11 mouse cellular contexts compared by ENCODE assay signal in genomic region chr10:19277103-19277827, GRCm38 (mm10).
A peak's percentile ranks its signal among the peaks of the same experiment; 100 is the strongest.
DNase-seq lines count a peak whose midpoint lies in the region; ATAC-seq lines count a peak whose summit lies in the region.
"Had no signal": no experiment of that assay in that cellular context is flagged by ENCODE, and none has a peak within 500 bp of the region (broad histone marks: within the 10 kb centered on the region; RNA-seq: fewer than 3 reads in every experiment).

No protein-coding gene starts in this region.

- H3K9me3 ChIP-seq in hindbrain, embryonic 16.5 days (ENCODE audit: control insufficient read depth, low read length) = no peaks in the 10 kb centered on the region
- no peaks in the 10 kb centered on the region for H3K9me3 ChIP-seq in midbrain, embryonic 16.5 days (replicated peaks; ENCODE audit: control insufficient read depth, low read length, poor library complexity, severe bottlenecking)
- H3K9me3 ChIP-seq: heart, embryonic 15.5 days had no signal

- H3K9ac ChIP-seq in hindbrain, embryonic 16.5 days (ENCODE audit: low read depth, low read length) = no peak overlapping the region
- no peak overlapping the region for H3K9ac ChIP-seq in midbrain, embryonic 16.5 days (ENCODE audit: low read depth, low read length)
- H3K9ac ChIP-seq: heart, embryonic 15.5 days; liver, embryonic 14.5 days had no signal

- 21% methylated on average over 9 of the region's 9 CpGs for WGBS in hindbrain, embryonic 16.5 days
- WGBS in midbrain, embryonic 16.5 days = 20% methylated on average over 9 of the region's 9 CpGs

- H3K4me2 ChIP-seq in hindbrain, embryonic 16.5 days (ENCODE audit: low read length) = peak overlapping the region; percentile 10; the same call in 1 of the 2 replicates
- no peak overlapping the region for H3K4me2 ChIP-seq in midbrain, embryonic 16.5 days (ENCODE audit: low read length)
- H3K4me2 ChIP-seq: heart, embryonic 15.5 days had no signal

- no peaks in the 10 kb centered on the region for H3K36me3 ChIP-seq in hindbrain, embryonic 16.5 days (ENCODE audit: control insufficient read depth, insufficient read depth, low read length)
- no peaks in the 10 kb centered on the region for H3K36me3 ChIP-seq in midbrain, embryonic 16.5 days (ENCODE audit: control insufficient read depth, insufficient read depth, low read length)
- H3K36me3 ChIP-seq: heart, embryonic 15.5 days had no signal

- H3K4me3 ChIP-seq in hindbrain, embryonic 16.5 days (ENCODE audit: low read length) = no peak overlapping the region
- H3K4me3 ChIP-seq in midbrain, embryonic 16.5 days (ENCODE audit: low read depth, low read length) = no peak overlapping the region
- H3K4me3 ChIP-seq: heart, embryonic 15.5 days had no signal

- ATAC-seq in cerebellum, adult (ENCODE audit: insufficient number of reproducible peaks, low FRiP score, low TSS enrichment) = peak; percentile 52; the same call in 1 of the 2 replicates
- ATAC-seq in hindbrain, embryonic 16.5 days = peak; percentile 90
- peak; percentile 62 for ATAC-seq in midbrain, embryonic 16.5 days

- no peak for DNase-seq in cerebellum, adult 8-10 months
- peak; percentile 3 for DNase-seq in embryo, embryonic 9.5 days (ENCODE audit: extremely low spot score)
- DNase-seq in ovary, postnatal 36 days (ENCODE audit: low spot score) = no peak
- DNase-seq in urinary bladder, adult 18-20 months (ENCODE audit: low spot score in 2 of 2) = no peak
- DNase-seq in heart, adult 11 months = no peak
- DNase-seq: kidney, postnatal 14 days had no signal

- no peak overlapping the region for H3K27ac ChIP-seq in hindbrain, embryonic 16.5 days (ENCODE audit: low read depth, low read length)
- H3K27ac ChIP-seq in midbrain, embryonic 16.5 days (ENCODE audit: low read length) = no peak overlapping the region
- H3K27ac ChIP-seq: heart, embryonic 15.5 days; liver, embryonic 14.5 days had no signal

- no peaks in the 10 kb centered on the region for H3K4me1 ChIP-seq in hindbrain, embryonic 16.5 days (ENCODE audit: control insufficient read depth, insufficient read depth, low read depth, low read length)
- H3K4me1 ChIP-seq in midbrain, embryonic 16.5 days (ENCODE audit: control insufficient read depth, insufficient read depth, low read length) = no peaks in the 10 kb centered on the region; the same call in 1 of the 2 replicates
- H3K4me1 ChIP-seq: heart, embryonic 15.5 days had no signal

- H3K27me3 ChIP-seq in hindbrain, embryonic 16.5 days (replicated peaks; ENCODE audit: control insufficient read depth, insufficient read depth, low read length) = no peaks in the 10 kb centered on the region
- H3K27me3 ChIP-seq in midbrain, embryonic 16.5 days (ENCODE audit: control insufficient read depth, insufficient read depth, low read depth, low read length) = no peaks in the 10 kb centered on the region
- H3K27me3 ChIP-seq: heart, embryonic 15.5 days had no signal
